26 mouse cellular contexts compared by ENCODE assay signal in genomic region chr4:46185423-46185822, GRCm38 (mm10). TPM values are rescaled to one million over a fixed set of nuclear protein-coding genes. Genes with fewer than 3 reads are reported as not detected.
DNase-seq lines count a peak whose midpoint lies in the region; ATAC-seq lines count a peak whose summit lies in the region.
"Had no signal": no experiment of that assay in that cellular context is flagged by ENCODE, and none has a peak within 500 bp of the region (broad histone marks: within the 10 kb centered on the region; RNA-seq: fewer than 3 reads in every experiment).

No protein-coding gene starts in this region.

- intact Hi-C loops in left cerebral cortex, postnatal 14 days (cut with DNase I) = no loop called here

- peak; percentile 28; the same call in 1 of the 2 replicates for ATAC-seq in intestine, embryonic 15.5 days
- ATAC-seq in intestine, embryonic 16.5 days = no peak
- ATAC-seq in lung, embryonic 16.5 days (ENCODE audit: low read depth) = peak; percentile 59; the same call in 1 of the 2 replicates
- ATAC-seq: forebrain, postnatal 0 days; midbrain, embryonic 16.5 days had no signal

- no peak overlapping the region for H3K9ac ChIP-seq in intestine, embryonic 15.5 days
- H3K9ac ChIP-seq in intestine, embryonic 16.5 days (ENCODE audit: low read depth, low read length) = no peak overlapping the region
- no peak overlapping the region for H3K9ac ChIP-seq in lung, embryonic 16.5 days (ENCODE audit: low read length)
- H3K9ac ChIP-seq: forebrain, postnatal 0 days; heart, embryonic 13.5 days; hindbrain, embryonic 14.5 days; kidney, embryonic 15.5 days; limb, embryonic 12.5 days; liver, embryonic 13.5 days had no signal

- no peak overlapping the region for H3K27ac ChIP-seq in intestine, embryonic 15.5 days
- no peak overlapping the region for H3K27ac ChIP-seq in intestine, embryonic 16.5 days (ENCODE audit: low read length)
- H3K27ac ChIP-seq in lung, embryonic 16.5 days (ENCODE audit: low read length) = no peak overlapping the region
- H3K27ac ChIP-seq: forebrain, embryonic 10.5 days; heart, embryonic 13.5 days; hindbrain, embryonic 14.5 days; kidney, embryonic 15.5 days; limb, embryonic 12.5 days; liver, embryonic 13.5 days had no signal

- H3K36me3 ChIP-seq in intestine, embryonic 15.5 days = peaks cover 28% of the 10 kb centered on the region
- peaks cover 10% of the 10 kb centered on the region for H3K36me3 ChIP-seq in intestine, embryonic 16.5 days (ENCODE audit: control insufficient read depth, insufficient read depth, low read length)
- peaks cover 37% of the 10 kb centered on the region for H3K36me3 ChIP-seq in lung, embryonic 16.5 days (ENCODE audit: control insufficient read depth, insufficient read depth, low read length)

- H3K4me1 ChIP-seq in intestine, embryonic 15.5 days (replicated peaks) = no peaks in the 10 kb centered on the region
- no peaks in the 10 kb centered on the region for H3K4me1 ChIP-seq in intestine, embryonic 16.5 days (ENCODE audit: control insufficient read depth, insufficient read depth, low read length)
- H3K4me1 ChIP-seq in lung, embryonic 16.5 days (replicated peaks; ENCODE audit: control insufficient read depth, insufficient read depth, low read length) = no peaks in the 10 kb centered on the region
- H3K4me1 ChIP-seq: heart, embryonic 13.5 days; kidney, embryonic 15.5 days; liver, embryonic 13.5 days had no signal

- H3K9me3 ChIP-seq in intestine, embryonic 15.5 days = no peaks in the 10 kb centered on the region
- H3K9me3 ChIP-seq in intestine, embryonic 16.5 days (ENCODE audit: control insufficient read depth, low read length) = no peaks in the 10 kb centered on the region
- no peaks in the 10 kb centered on the region for H3K9me3 ChIP-seq in lung, embryonic 16.5 days (ENCODE audit: control insufficient read depth, low read length)
- H3K9me3 ChIP-seq: forebrain, embryonic 10.5 days; heart, embryonic 13.5 days; kidney, embryonic 15.5 days; limb, embryonic 12.5 days; liver, embryonic 13.5 days had no signal

- H3K4me2 ChIP-seq in intestine, embryonic 15.5 days (replicated peaks) = no peak overlapping the region
- H3K4me2 ChIP-seq in intestine, embryonic 16.5 days (ENCODE audit: low read depth, low read length) = no peak overlapping the region
- no peak overlapping the region for H3K4me2 ChIP-seq in lung, embryonic 16.5 days (ENCODE audit: low read depth, low read length)
- H3K4me2 ChIP-seq: heart, embryonic 13.5 days; hindbrain, embryonic 14.5 days; kidney, embryonic 15.5 days; limb, embryonic 12.5 days; liver, embryonic 13.5 days; midbrain, embryonic 11.5 days had no signal

- no peak overlapping the region for H3K4me3 ChIP-seq in intestine, embryonic 15.5 days (replicated peaks)
- no peak overlapping the region for H3K4me3 ChIP-seq in intestine, embryonic 16.5 days (ENCODE audit: low read length)
- no peak overlapping the region for H3K4me3 ChIP-seq in lung, embryonic 16.5 days (ENCODE audit: low read length)
- H3K4me3 ChIP-seq: forebrain, embryonic 10.5 days; heart, embryonic 13.5 days; kidney, embryonic 15.5 days; limb, embryonic 12.5 days; liver, embryonic 13.5 days had no signal

- no peaks in the 10 kb centered on the region for H3K27me3 ChIP-seq in intestine, embryonic 15.5 days (replicated peaks)
- H3K27me3 ChIP-seq in intestine, embryonic 16.5 days (replicated peaks; ENCODE audit: control insufficient read depth, insufficient read depth, low read length) = no peaks in the 10 kb centered on the region
- no peaks in the 10 kb centered on the region for H3K27me3 ChIP-seq in lung, embryonic 16.5 days (ENCODE audit: control insufficient read depth, insufficient read depth, low read depth, low read length)
- H3K27me3 ChIP-seq: heart, embryonic 13.5 days; kidney, embryonic 15.5 days; limb, embryonic 12.5 days; liver, embryonic 13.5 days had no signal

- 57% methylated on average over 8 of the region's 8 CpGs for whole genome bisulfite sequencing in intestine, embryonic 15.5 days
- WGBS in intestine, embryonic 16.5 days = 69% methylated on average over 8 of the region's 8 CpGs
- 44% methylated on average over 8 of the region's 8 CpGs for WGBS in lung, embryonic 16.5 days

- DNase-seq in lung, postnatal 25 days (ENCODE audit: low spot score) = no peak
- peak; percentile 28 for DNase-seq in thymus, postnatal 14 days
- no peak for DNase-seq in thymus, postnatal 25 days
- DNase-seq in left cerebral cortex, postnatal 14 days (ENCODE audit: low spot score in 2 of 2) = no peak
- DNase-seq in urinary bladder, postnatal 36 days (ENCODE audit: low spot score in 2 of 2) = no peak
- DNase-seq: adrenal gland, postnatal 10 days; cerebellum, adult 8-10 months; cerebellum, postnatal 25 days; forebrain, postnatal 0 days; gastrocnemius, postnatal 10 days; heart, postnatal 10 days; kidney, adult 18-20 months; kidney, postnatal 25 days; liver, embryonic 13.5 days; lung, postnatal 14 days; right cerebral cortex, postnatal 25 days had no signal

RNA-seq across cellular contexts. Expression of gene Xpa, which starts 10.7 kb away (rescaled TPM):
- 18.3 and 18.4 TPM in 2 replicates for polyA plus RNA-seq in intestine, embryonic 15.5 days (2015; fragmentation: Nextera tagmentation; extraction: Ambion mirVana)
- 16.3 and 17.0 TPM in 2 replicates for polyA plus RNA-seq in intestine, embryonic 16.5 days (2015; fragmentation: Nextera tagmentation; extraction: Ambion mirVana)
- 15.2 and 16.5 TPM in 2 replicates for polyA plus RNA-seq in lung, embryonic 16.5 days (2015; fragmentation: Nextera tagmentation; extraction: Ambion mirVana)
- 10 to 100 TPM; 11.5 to 11.8 TPM for total RNA-seq in left cerebral cortex, postnatal 14 days (2021)

RNA-seq across cellular contexts. Expression of gene Tstd2, which starts 46.9 kb away (rescaled TPM):
- polyA plus RNA-seq in intestine, embryonic 15.5 days (2015; fragmentation: Nextera tagmentation; extraction: Ambion mirVana) = 29.3 and 30.9 TPM in 2 replicates
- 21.5 and 25.3 TPM in 2 replicates for polyA plus RNA-seq in intestine, embryonic 16.5 days (2015; fragmentation: Nextera tagmentation; extraction: Ambion mirVana)
- polyA plus RNA-seq in lung, embryonic 16.5 days (2015; fragmentation: Nextera tagmentation; extraction: Ambion mirVana) = 38.9 and 41.4 TPM in 2 replicates
- 10 to 100 TPM; 12.9 to 18.1 TPM for total RNA-seq in left cerebral cortex, postnatal 14 days (2021)

RNA-seq across cellular contexts. Expression of gene Ncbp1, which starts 47.0 kb away (rescaled TPM):
- polyA plus RNA-seq in intestine, embryonic 15.5 days (2015; fragmentation: Nextera tagmentation; extraction: Ambion mirVana) = 65.6 and 66.8 TPM in 2 replicates
- 57.4 and 63.0 TPM in 2 replicates for polyA plus RNA-seq in intestine, embryonic 16.5 days (2015; fragmentation: Nextera tagmentation; extraction: Ambion mirVana)
- polyA plus RNA-seq in lung, embryonic 16.5 days (2015; fragmentation: Nextera tagmentation; extraction: Ambion mirVana) = 57.9 and 64.5 TPM in 2 replicates
- 10 to 100 TPM; 48.8 to 53.2 TPM for total RNA-seq in left cerebral cortex, postnatal 14 days (2021)
